Mouse (Mus musculus) liver, adult 2 months (tissue): ENCODE measurements around the gene Gdf11. TPM values are rescaled to one million over a fixed set of nuclear protein-coding genes. Genes with fewer than 3 reads are reported as not detected.

Experiments used
- DNase-seq: peaks from one replicate; pipeline ENCODE4 v3.0.0-alpha.2; 2011; ENCODE audit warnings: low read depth, low spot score; ENCODE audit errors: extremely low read depth
- H3K27ac ChIP-seq: fragments of 200-500 bp; replicated peaks from 2 replicates; pipeline ENCODE4 v1.5.1; 2012; ENCODE audit warnings: low read depth, mild to moderate bottlenecking, control low read depth, inconsistent platforms, low read length; ENCODE audit not compliant: insufficient read depth
- H3K27me3 ChIP-seq: fragments of 200-500 bp; 2 replicates; pipeline ENCODE4 v1.6.1; 2012; ENCODE audit warnings: mild to moderate bottlenecking, moderate library complexity, low read length, inconsistent platforms; ENCODE audit not compliant: control insufficient read depth, insufficient read depth
- H3K36me3 ChIP-seq: fragments of 200-500 bp; 2 replicates; pipeline ENCODE4 v1.6.1; 2012; ENCODE audit warnings: low read length, inconsistent platforms; ENCODE audit not compliant: control insufficient read depth, insufficient read depth
- H3K4me1 ChIP-seq: fragments of 200-500 bp; 2 replicates; pipeline ENCODE4 v1.6.1; 2011; ENCODE audit warnings: low read length; ENCODE audit not compliant: control insufficient read depth, insufficient read depth
- H3K4me3 ChIP-seq: fragments of 200-500 bp; 2 replicates; pipeline ENCODE4 v1.5.1; 2011; ENCODE audit warnings: low read depth, mild to moderate bottlenecking, control low read depth, low read length, moderate library complexity; ENCODE audit not compliant: insufficient read depth
- H3K79me2 ChIP-seq: fragments of 200-500 bp; 2 replicates; pipeline ENCODE4 v1.6.1; 2012; ENCODE audit warnings: inconsistent platforms, mild to moderate bottlenecking, low read length, moderate library complexity; ENCODE audit not compliant: control insufficient read depth, insufficient read depth
- H3K9ac ChIP-seq: fragments of 200-500 bp; 2 replicates; pipeline ENCODE4 v1.6.1; 2012; ENCODE audit warnings: low read depth, mild to moderate bottlenecking, control low read depth, inconsistent platforms, low read length
- CTCF ChIP-seq: fragments of 200-500 bp; IDR thresholded peaks from 2 replicates; pipeline ENCODE4 v1.5.1; 2011; ENCODE audit warnings: low read depth, low read length, control low read depth
- POLR2A ChIP-seq: fragments of 200-500 bp; IDR thresholded peaks from 2 replicates; pipeline ENCODE4 v1.6.1; 2011; ENCODE audit warnings: low read length, control low read depth; ENCODE audit not compliant: insufficient read depth; ENCODE audit errors: extremely low read depth
- WGBS: fragments of 180-500 bp; shearing (Covaris S2); methylation state at CpG from one replicate; pipeline ENCODE4 v1.1.7; 2018; 5-methylcytosine and 5-hydroxymethylcytosine counted together
- polyA plus RNA-seq: library from polyadenylated mRNA; depleted of rRNA; stranded (reverse); fragments of >200 nt; gene quantifications from 2 replicates; pipeline ENCODE4 v1.2.3, GENCODE M21; 2012
- total RNA-seq: library from RNA; depleted of rRNA; stranded (reverse); fragments of >200 nt; gene quantifications from 2 replicates; pipeline ENCODE4 v1.2.3, GENCODE M21; 2014

Gene Gdf11
- total and polyA plus RNA-seq, 2 experiments: 0.05 to 0.09 TPM

DNA sequence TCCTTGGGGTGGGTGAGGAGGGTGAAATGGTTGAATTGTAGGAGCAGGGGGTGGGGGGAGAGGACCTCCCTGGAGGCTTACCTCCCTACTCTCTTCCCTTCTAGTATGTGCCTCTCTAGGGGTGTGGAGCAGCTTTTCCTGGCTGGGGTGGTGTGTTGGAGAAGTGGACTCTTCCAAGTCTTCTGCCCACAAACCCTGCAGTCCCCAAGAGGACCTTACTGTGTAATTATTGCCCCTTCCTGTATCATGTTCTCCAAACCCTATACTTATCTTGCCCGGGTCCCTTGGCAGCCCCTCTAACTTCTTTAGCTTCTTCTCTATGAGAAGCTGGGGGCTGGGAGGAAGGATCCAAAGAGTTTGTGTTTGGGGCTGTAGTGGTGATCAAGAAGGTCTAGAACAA is 5.3 kb upstream of the Gdf11 start:
- Histone ChIP-seq H3K27me3 (peaks cover 4% of the 10 kb centered on the region; the same call in 1 of the 2 replicates), H3K4me3 (no peak overlapping the region), H3K27ac (no peak overlapping the region), H3K36me3 (no peaks in the 10 kb centered on the region), H3K4me1 (peaks cover 3% of the 10 kb centered on the region; the same call in 1 of the 2 replicates), H3K9ac (no peak overlapping the region), H3K79me2 (no peaks in the 10 kb centered on the region)
- TF ChIP-seq CTCF (no peak), POLR2A (no peak)
- DNase-seq: no peak
- 37% methylated on average over 1 of the region's 1 CpGs for WGBS

DNA sequence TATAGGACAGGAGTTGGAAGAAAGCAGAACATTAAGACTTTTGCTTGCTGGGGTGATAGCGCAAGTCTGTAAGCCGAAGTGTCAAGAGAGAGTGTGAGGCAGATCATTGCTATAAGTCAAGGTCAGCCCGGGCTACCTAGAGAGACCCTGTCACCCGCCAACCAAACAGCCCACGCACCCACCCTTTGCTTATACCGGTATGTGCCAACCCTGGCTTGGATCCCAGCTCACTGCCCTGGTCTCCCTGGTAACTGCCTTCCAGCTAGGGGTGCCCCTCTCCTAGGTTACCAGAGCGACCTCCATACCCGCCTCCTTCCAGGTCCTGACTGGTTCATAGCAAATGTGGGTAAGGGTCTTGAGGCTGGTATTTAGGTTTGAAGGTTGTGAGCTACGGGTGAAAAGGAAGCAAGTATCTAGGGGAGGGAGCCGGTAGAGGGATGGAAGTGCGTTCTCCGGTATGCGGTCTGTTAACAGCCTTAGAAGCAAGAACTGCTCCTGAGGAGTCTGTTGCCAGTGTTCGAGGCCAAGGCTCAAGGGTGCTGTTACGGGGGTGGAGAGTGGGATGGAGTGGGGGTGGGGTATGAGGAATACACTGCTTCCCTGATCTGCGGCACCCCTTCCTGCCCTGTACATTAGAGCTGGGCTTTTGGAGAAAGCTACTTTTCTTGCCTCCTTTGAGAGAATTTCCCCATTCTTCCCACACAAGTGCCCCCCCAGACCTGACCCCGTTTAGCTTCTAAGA is 4.6 kb upstream of the Gdf11 start:
- peaks cover 5% of the 10 kb centered on the region; the same call in 1 of the 2 replicates for H3K27me3 ChIP-seq
- H3K36me3 ChIP-seq: no peaks in the 10 kb centered on the region
- H3K4me1 ChIP-seq: peaks cover 4% of the 10 kb centered on the region; the same call in 1 of the 2 replicates
- TF ChIP-seq CTCF (no peak), POLR2A (no peak)
- no peak for DNase-seq
- no peak overlapping the region for H3K4me3 ChIP-seq
- H3K27ac ChIP-seq: no peak overlapping the region
- WGBS: 20% methylated on average over 17 of the region's 17 CpGs
- no peaks in the 10 kb centered on the region for H3K79me2 ChIP-seq
- no peak overlapping the region for H3K9ac ChIP-seq

DNA sequence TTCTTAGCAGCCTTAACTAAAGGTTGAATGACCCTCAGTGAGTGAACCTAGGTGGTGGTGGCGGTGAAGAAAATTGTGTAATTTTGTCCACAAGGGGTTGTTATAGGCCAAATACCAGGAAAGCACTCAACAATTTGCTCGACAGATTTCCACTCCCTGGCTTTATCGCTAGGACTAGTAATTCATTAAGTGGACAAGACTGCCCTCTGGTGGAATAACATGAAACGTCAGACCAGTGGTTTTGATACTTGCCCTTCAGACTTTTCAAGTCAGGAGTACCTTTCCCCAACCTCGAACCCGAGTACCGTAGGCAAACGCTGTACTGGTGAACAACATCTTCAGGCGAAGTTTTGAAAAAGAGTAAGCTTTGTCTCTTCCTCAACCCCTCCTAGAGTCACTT is 3.9 kb upstream of the Gdf11 start:
- Histone ChIP-seq H3K4me3 (no peak overlapping the region), H3K79me2 (no peaks in the 10 kb centered on the region), H3K4me1 (peaks cover 7% of the 10 kb centered on the region; the same call in 1 of the 2 replicates), H3K36me3 (no peaks in the 10 kb centered on the region), H3K27ac (no peak overlapping the region), H3K9ac (no peak overlapping the region), H3K27me3 (peaks cover 12% of the 10 kb centered on the region; the same call in 1 of the 2 replicates)
- WGBS: under 1% methylated on average over 9 of the region's 9 CpGs
- DNase-seq: peak; percentile 74
- TF ChIP-seq CTCF: peak; percentile 49
- TF ChIP-seq POLR2A: no peak

DNA sequence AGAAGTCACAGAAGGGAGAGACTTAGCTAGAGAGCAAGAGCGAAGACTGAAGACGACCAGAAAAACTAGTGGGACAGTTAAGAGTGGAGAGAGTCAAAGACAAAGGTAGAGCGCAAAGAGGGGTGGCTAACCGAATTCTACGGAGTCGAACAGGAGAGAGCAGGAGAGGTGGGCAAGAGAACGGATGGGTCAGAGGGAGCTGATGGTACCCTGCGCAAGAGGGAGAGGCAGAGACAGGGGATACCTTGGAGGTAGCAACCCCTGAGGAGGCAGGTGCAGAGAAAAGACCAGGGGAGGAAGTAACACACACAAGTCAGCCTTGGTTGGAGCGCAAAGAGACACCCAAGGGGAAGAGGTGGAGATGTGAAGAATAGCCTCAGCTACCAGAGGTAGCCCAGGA is 728 bp upstream of the Gdf11 start:
- Histone ChIP-seq H3K27ac (no peak overlapping the region), H3K4me3 (no peak overlapping the region), H3K9ac (no peak overlapping the region), H3K4me1 (peaks cover 7% of the 10 kb centered on the region; the same call in 1 of the 2 replicates), H3K27me3 (peaks cover 13% of the 10 kb centered on the region; the same call in 1 of the 2 replicates), H3K79me2 (no peaks in the 10 kb centered on the region), H3K36me3 (no peaks in the 10 kb centered on the region)
- DNase-seq: no peak
- WGBS: 26% methylated on average over 9 of the region's 9 CpGs
- TF ChIP-seq CTCF (no peak), POLR2A (no peak)

DNA sequence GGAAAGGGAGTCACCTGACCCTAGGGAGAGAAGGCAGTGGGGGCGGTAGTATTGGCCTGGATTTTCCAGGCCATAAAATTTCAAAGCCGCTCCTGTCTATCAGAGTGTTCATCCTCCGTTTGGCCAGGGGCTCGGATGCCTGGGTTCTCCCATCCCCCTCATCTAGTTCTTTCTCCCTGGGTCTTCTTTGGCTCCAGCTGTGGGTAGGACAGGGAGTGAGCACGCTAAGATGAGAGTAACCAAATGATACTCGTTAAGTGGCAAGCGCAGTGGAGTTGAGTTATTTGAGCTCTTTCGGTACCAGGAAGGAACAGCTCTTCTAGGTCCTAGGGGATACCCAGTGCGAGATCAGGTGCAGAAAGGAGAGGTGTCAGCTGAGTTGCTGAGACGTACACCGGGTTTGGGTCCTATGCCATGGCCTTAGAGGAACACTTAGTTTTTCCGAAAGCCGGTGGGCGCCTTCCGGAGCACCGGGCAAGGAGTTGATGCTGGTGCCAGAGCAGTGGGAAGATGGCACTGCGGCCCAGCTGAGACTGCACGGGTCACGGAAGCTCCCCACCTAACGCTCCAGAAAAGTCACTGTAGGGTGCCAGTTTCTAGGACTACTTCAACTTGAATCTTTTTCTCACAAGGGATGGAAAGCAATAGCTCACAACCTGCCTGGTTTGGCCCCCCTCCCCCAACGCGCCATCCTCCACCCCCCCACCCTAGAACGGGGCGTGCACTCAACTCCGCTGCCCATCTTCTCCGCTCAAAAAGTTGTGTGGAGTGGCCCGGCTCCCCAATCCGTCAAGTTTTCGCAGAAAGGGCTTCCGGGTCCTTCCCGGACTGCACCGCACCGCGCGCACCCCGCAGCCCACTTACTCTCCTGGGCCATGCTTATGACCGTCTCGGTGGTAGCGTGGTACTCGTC is 879 bp downstream of the Gdf11 start:
- no peak for DNase-seq
- peaks cover 7% of the 10 kb centered on the region; the same call in 1 of the 2 replicates for H3K4me1 ChIP-seq
- no peaks in the 10 kb centered on the region for H3K36me3 ChIP-seq
- no peaks in the 10 kb centered on the region for H3K79me2 ChIP-seq
- TF ChIP-seq POLR2A (no peak), CTCF (no peak)
- peak overlapping the region; percentile 55; the same call in 1 of the 2 replicates for H3K4me3 ChIP-seq
- WGBS: 7% methylated on average over 40 of the region's 40 CpGs
- peaks cover 9% of the 10 kb centered on the region; the same call in 1 of the 2 replicates for H3K27me3 ChIP-seq
- peak overlapping the region; percentile 48; the same call in 1 of the 2 replicates for H3K9ac ChIP-seq
- no peak overlapping the region for H3K27ac ChIP-seq
